Mouse (Mus musculus) G1E (cell line): ENCODE measurements at regions not wholly inside any gene's neighbourhood (a gene's known extent, or its start where the extent isn't known, plus 50 kb on each side); places are given as distances from the start of the nearest gene placed in this dataset.

Source experiments
- ATAC-seq: 2 replicates; pipeline ENCODE4 v1.8.0; 2016; ENCODE audit warnings: mild to moderate bottlenecking; ENCODE audit not compliant: insufficient number of reproducible peaks, poor library complexity, low FRiP score, severe bottlenecking; ENCODE audit errors: extremely low read depth
- DNase-seq: peaks from one replicate; pipeline ENCODE4 v3.0.0; 2012; ENCODE audit warnings: low spot score
- H3K27me3 ChIP-seq: 2 replicates; pipeline ENCODE4 v1.6.1; 2012; ENCODE audit warnings: mild to moderate bottlenecking, low read length, inconsistent platforms; ENCODE audit not compliant: insufficient read depth
- H3K36me3 ChIP-seq: replicated peaks from 2 replicates; pipeline ENCODE3; 2012; ENCODE audit warnings: mild to moderate bottlenecking, inconsistent platforms
- H3K4me1 ChIP-seq: 2 replicates; pipeline ENCODE4 v1.6.1; 2012; ENCODE audit warnings: low read depth, low read length, inconsistent platforms, mixed read lengths; ENCODE audit not compliant: insufficient read depth
- H3K4me3 ChIP-seq: 2 replicates; pipeline ENCODE4 v1.5.1; 2012; ENCODE audit warnings: low read depth, mild to moderate bottlenecking, inconsistent platforms, low read length, moderate library complexity, mixed read lengths
- H3K9me3 ChIP-seq: replicated peaks from 2 replicates; pipeline ENCODE4 v1.6.1; 2012; ENCODE audit warnings: inconsistent platforms
- CTCF ChIP-seq: IDR thresholded peaks from 2 replicates; pipeline ENCODE4 v1.5.1; 2012; ENCODE audit warnings: low read depth, low read length, inconsistent platforms, mixed read lengths
- GATA1 ChIP-seq: IDR thresholded peaks from 2 replicates; pipeline ENCODE4 v1.6.1; 2012; ENCODE audit warnings: borderline replicate concordance, low read length, inconsistent platforms, mixed read lengths
- GATA2 ChIP-seq: IDR thresholded peaks from 2 replicates; pipeline ENCODE4 v1.6.1; 2012; ENCODE audit warnings: low read depth, low read length, inconsistent platforms, borderline replicate concordance
- POLR2AphosphoS5 ChIP-seq: IDR thresholded peaks from 2 replicates; pipeline ENCODE4 v1.6.1; 2012; ENCODE audit warnings: low read depth, low read length, inconsistent platforms; ENCODE audit not compliant: insufficient replicate concordance
- TAL1 ChIP-seq: conservative IDR thresholded peaks from 2 replicates; pipeline ENCODE4 v1.6.1; 2012; ENCODE audit warnings: low read depth, low read length, inconsistent platforms, mixed read lengths

DNA sequence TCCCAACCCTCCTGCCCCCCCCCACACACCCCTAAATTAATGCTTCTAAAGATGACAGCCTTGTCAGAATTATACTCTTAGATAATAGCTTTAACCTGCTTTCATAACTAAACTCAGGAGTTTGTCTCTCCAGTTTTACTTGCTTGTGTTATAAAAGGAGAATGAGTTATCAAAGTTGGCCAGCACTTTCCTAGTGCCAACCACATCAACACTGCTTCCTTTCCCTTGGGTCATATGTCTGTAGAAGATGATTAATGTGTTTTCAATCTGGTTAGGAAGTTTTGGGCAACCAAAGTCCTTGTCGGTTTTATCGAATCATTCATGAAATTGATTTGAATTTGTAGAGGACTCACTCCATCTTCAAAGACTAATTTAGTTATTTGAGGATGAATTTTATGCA lies 505.3 kb downstream of the Kctd12 start:
- H3K27me3 ChIP-seq: no peaks in the 10 kb centered on the region
- DNase-seq (no peak), ATAC-seq (no peak)
- TF ChIP-seq GATA2: no peak
- TF ChIP-seq GATA1: no peak
- no peak for TF ChIP-seq CTCF
- no peak overlapping the region for H3K4me3 ChIP-seq
- H3K9me3 ChIP-seq: peaks cover 3% of the 10 kb centered on the region; the same call in 1 of the 2 replicates
- no peaks in the 10 kb centered on the region for H3K36me3 ChIP-seq
- H3K4me1 ChIP-seq: no peaks in the 10 kb centered on the region

GRCm38 (mm10) chr14:102469326-102469725 lies 513.1 kb downstream of the Kctd12 start:
- Histone ChIP-seq H3K4me1 (no peaks in the 10 kb centered on the region), H3K4me3 (no peak overlapping the region), H3K27me3 (no peaks in the 10 kb centered on the region), H3K36me3 (no peaks in the 10 kb centered on the region), H3K9me3 (peaks cover 24% of the 10 kb centered on the region)
- DNase-seq (no peak), ATAC-seq (no peak)
- TF ChIP-seq CTCF (no peak), TAL1 (no peak), GATA2 (no peak), GATA1 (no peak), POLR2AphosphoS5 (no peak)

DNA sequence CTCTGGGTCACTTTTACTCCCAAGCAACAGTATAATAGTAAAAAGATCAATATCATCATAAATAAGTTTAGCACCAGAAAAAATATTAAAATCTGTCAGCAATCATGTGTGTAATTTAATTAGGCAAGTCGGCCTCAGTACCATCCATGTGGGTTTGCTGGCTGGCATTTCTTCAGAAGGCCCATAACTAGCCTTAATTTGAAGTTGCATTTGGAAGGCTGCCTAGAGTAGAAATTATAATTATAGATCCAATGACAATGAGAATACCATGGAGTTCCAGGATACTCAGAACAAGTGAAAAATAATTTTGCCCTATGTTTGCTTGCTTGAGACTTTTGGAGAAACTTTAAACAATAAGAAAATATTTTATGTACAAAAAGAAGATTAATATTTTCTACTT lies 521.4 kb downstream of the Kctd12 start:
- no peak for DNase-seq
- no peak overlapping the region for H3K4me3 ChIP-seq
- TF ChIP-seq TAL1: no peak
- no peaks in the 10 kb centered on the region for H3K27me3 ChIP-seq
- H3K9me3 ChIP-seq: peaks cover 13% of the 10 kb centered on the region
- no peaks in the 10 kb centered on the region for H3K4me1 ChIP-seq
- ATAC-seq: no peak
- no peaks in the 10 kb centered on the region for H3K36me3 ChIP-seq

DNA sequence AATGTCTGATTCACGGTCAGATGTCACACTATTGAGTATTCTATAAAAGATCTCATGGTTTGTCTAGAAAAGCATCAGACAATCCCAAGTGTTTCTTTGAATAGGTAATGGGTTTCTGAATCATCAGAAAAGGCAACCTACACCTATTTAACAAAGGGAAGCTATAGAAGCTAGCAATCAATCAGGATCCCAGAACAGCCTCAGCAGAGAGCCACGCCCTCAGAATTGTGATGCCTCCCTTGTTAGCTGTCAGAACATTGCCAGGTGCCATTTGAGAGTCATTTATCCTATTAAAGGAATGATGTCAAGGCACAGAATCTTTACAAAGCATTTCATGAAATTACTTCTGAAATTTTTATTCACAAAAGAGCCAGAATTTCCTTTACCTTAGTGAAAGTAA lies 542.7 kb downstream of the Kctd12 start:
- Histone ChIP-seq H3K36me3 (no peaks in the 10 kb centered on the region), H3K4me3 (no peak overlapping the region), H3K9me3 (peaks cover 17% of the 10 kb centered on the region), H3K4me1 (no peaks in the 10 kb centered on the region), H3K27me3 (no peaks in the 10 kb centered on the region)
- DNase-seq: no peak
- TF ChIP-seq GATA1 (no peak), POLR2AphosphoS5 (no peak), CTCF (no peak), GATA2 (no peak), TAL1 (no peak)
- no peak for ATAC-seq

DNA sequence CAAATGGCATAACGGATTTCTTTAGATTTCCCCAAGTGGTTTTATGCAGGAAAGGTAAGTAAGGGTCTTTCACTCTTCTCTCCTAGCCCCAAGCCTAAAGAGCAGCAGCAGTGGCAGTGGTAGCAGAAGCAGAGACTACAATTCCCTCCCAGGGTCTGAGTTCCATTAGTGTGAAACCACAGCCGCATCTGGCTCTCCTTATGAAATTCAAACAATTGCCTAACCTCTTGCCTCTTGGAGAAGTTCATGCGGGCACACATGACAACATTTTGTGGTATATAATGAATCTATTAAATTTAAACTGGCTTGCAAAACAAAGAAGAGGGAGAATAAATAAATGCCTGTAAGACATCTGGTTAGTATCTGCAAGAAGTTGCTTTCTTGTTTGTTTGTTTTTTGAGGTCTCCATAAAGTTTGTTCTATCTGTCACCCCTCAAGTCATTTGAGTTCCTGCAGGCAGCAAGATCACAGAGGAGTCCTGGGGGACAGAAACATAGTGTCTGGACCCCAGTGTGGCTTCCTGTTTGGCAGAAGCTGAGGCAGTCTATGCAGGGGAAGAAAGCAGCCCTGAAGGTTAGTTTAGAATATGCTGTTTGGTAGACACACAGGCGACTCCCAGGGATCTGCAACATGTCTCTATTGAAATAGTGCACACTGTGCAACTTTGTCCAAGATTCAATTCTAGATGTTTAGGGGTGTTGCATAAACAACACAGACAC lies 578.9 kb downstream of the Kctd12 start:
- H3K4me3 ChIP-seq: no peak overlapping the region
- no peak for TF ChIP-seq GATA2
- TF ChIP-seq POLR2AphosphoS5: no peak
- no peak for TF ChIP-seq GATA1
- TF ChIP-seq CTCF: no peak
- TF ChIP-seq TAL1: no peak
- no peaks in the 10 kb centered on the region for H3K27me3 ChIP-seq
- no peaks in the 10 kb centered on the region for H3K36me3 ChIP-seq
- no peaks in the 10 kb centered on the region for H3K4me1 ChIP-seq
- peaks cover 10% of the 10 kb centered on the region for H3K9me3 ChIP-seq
- DNase-seq: no peak
- ATAC-seq: no peak

GRCm38 (mm10) chr14:102402061-102402689 lies 580.3 kb downstream of the Kctd12 start:
- TF ChIP-seq CTCF (no peak), GATA1 (no peak), GATA2 (no peak), POLR2AphosphoS5 (no peak), TAL1 (no peak)
- Histone ChIP-seq H3K9me3 (peaks cover 10% of the 10 kb centered on the region), H3K4me3 (no peak overlapping the region), H3K27me3 (no peaks in the 10 kb centered on the region), H3K4me1 (no peaks in the 10 kb centered on the region), H3K36me3 (no peaks in the 10 kb centered on the region)
- no peak for ATAC-seq
- DNase-seq: no peak
